Mouse (Mus musculus) hematopoietic stem cell, adult 5-6 weeks (primary cell): ENCODE measurements around the gene Xrcc6. TPM values are rescaled to one million over a fixed set of nuclear protein-coding genes. Genes with fewer than 3 reads are reported as not detected.
"Not testable (repeated sequence)": the region's sequence is repeated elsewhere in the genome, so short reads cannot be mapped to it uniquely, and the experiment has no call there.

Experiments used
- ATAC-seq, 2 experiments: fragments of 125-278 bp in 1 of 2; replicated peaks in 1 of 2; 2 replicates each; pipeline ENCODE4 v1.8.0; 2016 to 2017; ENCODE audit warnings: inconsistent platforms in 2 of 2, mild to moderate bottlenecking in 2 of 2, moderate number of reproducible peaks in 2 of 2, low read depth in 1 of 2, moderate TSS enrichment in 1 of 2; ENCODE audit not compliant: low FRiP score in 2 of 2, poor library complexity in 2 of 2, severe bottlenecking in 2 of 2, insufficient read depth in 1 of 2, low TSS enrichment in 1 of 2
- total RNA-seq: library from RNA; stranded (forward); fragments of 172-1452, 232-1000 nt; gene quantifications from 2 replicates; pipeline ENCODE4 v1.2.3, GENCODE M21; 2017

Gene Xrcc6
- total RNA-seq, 1 experiment from 2014 or later = 364 TPM

- ATAC-seq = peak; percentile 93 to 95
Observed at GRCm38 (mm10) chr15:81960171-81961077, 27.2 kb upstream of the Xrcc6 start, which contains the start of gene Pmm1. Gene Pmm1 (minus strand): TSS chr15:81960930.

GRCm38 (mm10) chr15:81961078-81961451 lies 26.6 kb upstream of the Xrcc6 start:
- no peak for ATAC-seq

- ATAC-seq = no peak
Observed at GRCm38 (mm10) chr15:81964262-81964661, 23.4 kb upstream of the Xrcc6 start.

GRCm38 (mm10) chr15:81964980-81965545 lies 22.6 kb upstream of the Xrcc6 start:
- ATAC-seq = no peak

DNA sequence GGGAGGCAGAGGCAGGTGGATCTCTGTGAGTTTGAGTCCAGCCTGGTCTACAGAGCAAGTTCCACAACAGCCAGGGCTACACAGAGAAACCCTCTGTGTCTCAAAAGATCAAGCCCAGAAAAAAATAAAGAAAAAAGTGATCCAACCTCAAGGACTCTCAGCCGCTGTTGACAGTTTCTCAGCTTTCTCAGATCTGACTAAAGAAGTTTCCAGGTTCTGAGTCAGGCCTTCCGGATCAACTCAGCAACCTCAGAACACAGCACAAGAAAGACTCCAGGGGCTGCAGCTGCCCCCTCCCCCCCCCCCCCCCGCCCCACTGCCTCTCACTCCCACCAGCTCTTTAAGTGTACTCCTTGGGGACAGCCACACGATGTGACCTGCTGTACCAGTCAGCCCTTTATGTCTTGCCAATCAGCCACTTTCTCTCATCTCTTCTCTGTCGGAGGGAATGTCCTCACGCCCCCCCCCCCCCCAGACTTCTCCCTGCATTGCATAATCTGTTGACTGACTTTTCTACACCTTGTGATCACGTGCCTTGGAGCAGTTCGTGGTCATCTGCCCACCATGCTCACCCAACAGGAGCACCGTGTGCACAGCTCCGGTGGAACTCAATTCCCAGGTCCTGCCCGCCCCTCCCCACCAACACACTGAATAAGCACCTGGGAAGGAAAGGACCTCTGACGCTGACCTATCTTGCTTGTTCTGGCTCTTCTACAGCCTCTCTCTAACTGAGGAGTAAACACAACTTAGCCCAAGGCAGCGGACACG lies 21.4 kb upstream of the Xrcc6 start:
- no peak for ATAC-seq

DNA sequence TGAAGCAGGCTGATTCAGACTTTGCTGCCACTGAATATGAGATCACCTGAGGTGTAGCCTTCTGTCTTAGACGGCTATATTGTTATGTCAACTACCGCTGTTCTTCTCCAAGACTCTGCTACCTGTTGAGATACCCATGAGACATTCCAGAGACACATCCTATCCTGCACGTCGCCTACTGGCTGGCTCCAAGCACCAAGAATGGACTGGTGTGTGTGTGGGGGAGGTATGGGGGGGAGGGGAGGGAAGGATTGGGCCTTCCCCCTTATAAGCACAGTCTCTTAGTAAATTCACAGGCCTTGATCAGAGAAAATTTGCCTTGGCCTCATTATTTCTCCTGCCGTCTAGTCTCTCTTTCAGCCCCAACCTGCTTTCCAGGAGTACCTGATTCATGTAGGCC lies 19.8 kb upstream of the Xrcc6 start:
- no peak for ATAC-seq

DNA sequence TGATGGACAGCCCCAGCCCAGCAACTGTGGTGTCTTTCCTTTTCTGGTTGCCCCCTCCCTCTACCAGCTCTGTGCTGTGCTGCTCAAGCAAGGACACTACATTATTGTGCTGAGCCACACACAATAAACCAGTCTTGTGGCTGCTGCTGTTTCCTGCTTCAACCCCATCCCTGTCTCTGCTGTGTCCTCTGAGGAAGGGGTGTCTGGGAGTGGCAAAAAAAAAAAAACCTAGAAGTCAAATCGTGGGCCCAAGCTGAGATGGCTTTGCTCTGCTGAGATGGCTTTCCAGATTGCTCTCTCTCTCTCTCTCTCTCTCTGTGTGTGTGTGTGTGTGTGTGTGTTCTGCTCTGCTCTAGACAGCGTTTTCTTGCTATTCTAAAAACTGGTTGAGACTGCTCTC lies 19.2 kb upstream of the Xrcc6 start:
- ATAC-seq = no peak

- no peak for ATAC-seq
Observed at GRCm38 (mm10) chr15:81969173-81969572, 18.5 kb upstream of the Xrcc6 start.

DNA sequence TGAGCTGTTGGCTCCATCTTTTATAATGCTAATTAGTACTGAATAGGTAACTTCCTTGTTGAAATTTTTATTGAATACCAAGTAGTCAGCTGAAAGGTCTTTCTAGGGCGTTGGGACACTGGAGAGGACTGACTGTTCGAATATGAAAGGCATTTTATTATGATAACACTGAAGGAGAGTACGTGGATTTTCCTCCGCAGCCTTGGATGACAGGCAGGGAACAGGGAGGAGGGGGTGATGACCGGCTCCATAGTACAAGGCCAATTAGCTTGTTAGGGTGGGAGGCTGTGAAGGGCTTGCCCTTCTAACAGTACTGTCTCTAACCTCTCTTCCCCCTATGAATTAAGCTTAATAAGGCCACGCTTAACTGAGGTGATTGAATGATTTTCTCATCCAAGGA lies 18.0 kb upstream of the Xrcc6 start:
- not testable (repeated sequence) for ATAC-seq

DNA sequence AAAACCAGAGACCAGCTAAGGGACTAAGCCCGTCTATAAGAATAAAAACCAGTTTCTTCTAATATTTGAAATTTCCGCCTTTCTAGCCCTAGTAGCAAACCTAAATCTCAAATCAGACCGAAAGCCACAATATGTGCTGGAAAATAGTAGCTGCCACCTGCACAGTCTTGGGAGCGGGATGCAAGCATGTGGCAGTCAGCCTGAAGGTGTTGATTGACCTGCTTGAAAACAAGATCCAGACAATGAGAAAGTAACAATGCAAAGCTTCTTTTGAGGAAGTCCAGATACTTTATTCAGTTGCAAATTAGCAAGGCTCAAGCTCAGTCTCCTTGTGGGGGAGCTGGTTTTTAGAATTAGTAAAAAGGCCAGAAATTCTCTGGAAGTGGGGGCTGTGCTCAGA lies 17.1 kb upstream of the Xrcc6 start:
- ATAC-seq = not testable (repeated sequence)

GRCm38 (mm10) chr15:81975156-81975555 lies 12.5 kb upstream of the Xrcc6 start:
- ATAC-seq = not testable (repeated sequence)

DNA sequence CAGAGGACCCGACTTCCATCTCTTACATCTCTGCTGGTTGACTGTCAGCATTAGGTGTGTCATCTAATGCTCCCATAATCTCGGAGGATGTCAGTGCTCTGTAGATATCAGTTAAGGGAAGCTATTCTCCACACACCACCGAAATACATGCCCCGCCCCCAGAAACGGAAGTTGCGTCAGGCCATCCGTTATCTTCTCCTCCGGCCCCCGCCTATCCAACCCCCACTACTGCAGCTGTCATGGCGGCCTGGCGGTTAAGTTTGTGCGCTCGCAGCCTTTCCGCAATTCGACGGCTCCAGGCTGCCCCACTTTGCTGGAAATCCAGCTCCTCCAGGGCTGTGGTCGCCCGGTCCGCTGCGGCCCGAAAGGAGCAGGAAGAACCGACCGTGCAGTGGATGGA lies 7.3 kb upstream of the Xrcc6 start, which contains the start of gene 1700029P11Rik:
Gene 1700029P11Rik (plus strand): TSS at position 220 of the 400 bp plus-strand sequence.
- ATAC-seq = no peak

DNA sequence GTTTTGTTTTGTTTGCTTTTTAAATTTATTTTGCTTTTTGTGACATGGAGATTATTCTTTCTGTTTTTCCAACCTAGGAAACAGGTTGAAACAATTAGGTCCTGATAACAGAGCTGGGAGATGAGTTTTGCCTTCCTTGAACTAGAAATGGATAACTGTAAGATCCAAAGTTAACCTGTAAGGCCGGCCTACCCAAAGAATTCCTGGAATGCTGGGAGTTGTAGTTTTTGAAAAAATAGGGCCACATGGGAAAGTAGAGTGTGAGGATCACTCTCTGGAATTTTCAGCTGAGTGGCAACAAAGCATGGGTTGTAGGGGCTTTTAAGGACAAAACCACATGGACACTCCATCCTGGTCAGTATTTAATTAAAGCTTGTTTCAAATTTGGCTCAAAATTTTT lies 5.5 kb upstream of the Xrcc6 start:
- ATAC-seq = no peak

DNA sequence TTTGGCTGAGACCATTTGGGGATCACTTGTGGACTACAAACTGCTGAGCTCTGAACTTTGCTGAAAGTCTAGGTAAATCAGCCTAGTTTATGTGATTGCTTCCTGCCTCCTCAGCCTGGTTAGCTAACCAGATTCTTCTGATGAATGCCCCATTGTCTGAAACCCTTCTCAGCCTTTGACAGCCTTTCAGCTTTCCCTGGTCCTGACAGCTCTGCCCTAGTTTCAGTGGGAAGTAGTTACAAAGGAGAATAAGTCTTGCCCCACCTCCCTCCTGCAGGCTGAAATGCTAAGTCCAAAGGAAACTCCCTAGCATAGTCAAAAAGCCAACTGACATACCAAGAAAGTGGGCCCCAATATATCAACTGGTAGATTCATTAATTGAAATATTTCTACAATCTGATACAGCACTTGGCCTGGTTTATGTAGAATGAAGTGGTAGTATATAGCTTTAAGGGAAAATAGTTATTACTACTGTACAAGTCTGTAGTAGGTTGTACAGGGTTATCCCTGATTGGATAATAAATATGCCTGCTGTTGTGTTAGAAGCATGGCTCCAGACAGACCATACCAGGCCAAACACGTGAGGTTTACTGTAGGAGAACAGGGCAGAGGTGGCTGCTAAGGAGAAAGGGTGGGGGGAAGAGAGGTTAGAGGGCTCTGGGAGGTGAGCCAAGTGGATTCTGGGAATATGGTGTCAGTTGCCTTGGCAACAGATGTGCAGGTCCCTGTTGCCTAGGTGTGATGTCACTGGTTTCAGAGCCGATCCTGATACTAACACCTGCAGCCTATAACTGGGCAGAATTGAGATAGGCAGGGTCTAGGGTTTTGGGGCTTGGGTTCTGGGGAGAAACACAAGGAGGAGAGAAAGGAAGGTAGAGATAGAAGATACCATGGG lies 2.1 kb upstream of the Xrcc6 start:
- ATAC-seq = no peak

DNA sequence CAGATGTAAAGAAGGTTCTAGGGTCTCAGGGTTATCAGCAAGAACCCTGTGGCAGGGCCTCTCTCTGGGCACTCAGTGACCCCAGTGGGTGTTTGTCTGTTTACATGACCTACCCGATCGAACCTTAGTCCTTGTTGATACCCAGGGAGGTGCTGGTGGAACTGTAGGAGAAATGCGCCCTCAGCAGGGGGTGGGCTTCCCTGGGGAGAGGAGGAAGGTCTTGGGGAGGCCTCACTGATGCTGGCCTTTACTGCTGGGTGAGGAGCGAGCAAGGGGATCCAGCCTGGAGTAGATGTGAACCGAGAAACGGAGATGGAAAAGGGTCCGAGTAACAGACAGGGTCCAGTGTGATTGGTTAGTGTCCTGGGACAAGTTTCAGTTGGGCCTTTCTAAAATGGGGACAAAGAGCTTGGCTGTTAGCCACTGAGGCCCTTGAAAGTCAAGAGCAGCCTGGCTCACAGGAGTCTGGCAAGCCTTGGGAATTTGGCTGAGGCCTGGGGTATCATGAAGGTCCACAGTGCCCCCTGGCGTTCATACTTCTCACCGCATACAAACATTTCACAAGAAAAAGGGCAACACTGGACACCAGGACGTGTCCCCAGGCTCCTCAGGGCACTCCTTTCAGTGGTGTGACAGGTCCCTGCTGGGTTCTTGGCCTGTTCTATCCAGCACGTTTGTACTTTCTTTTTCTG lies 1.9 kb downstream of the Xrcc6 start:
- ATAC-seq = peak; percentile 69 to 89

DNA sequence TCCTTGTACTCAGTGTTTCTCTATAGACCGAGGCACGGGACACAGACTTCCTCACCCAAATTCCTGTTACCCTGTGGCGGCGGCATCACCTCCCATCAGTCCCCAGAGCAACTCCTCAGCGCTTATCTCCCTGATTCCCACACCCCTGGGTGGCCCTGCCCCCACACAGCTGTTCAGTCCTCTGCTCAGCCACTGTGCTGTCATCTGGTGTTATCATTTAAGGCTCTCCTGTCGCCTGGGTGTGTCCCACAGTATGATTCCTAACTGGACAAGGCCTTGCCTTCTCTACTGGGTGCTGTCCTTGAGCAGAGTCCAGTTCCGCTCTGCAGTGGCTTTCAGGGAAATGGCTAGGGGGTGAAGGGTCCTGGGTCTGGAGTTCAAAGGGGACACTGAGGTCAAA lies 2.9 kb downstream of the Xrcc6 start:
- no peak for ATAC-seq

GRCm38 (mm10) chr15:81993992-81994391 lies 6.4 kb downstream of the Xrcc6 start:
- no peak for ATAC-seq
